Mouse (Mus musculus): ENCODE measurements around the gene Olfr777.
"Not testable (repeated sequence)": the region's sequence is repeated elsewhere in the genome, so short reads cannot be mapped to it uniquely, and the experiment has no call there.

Gene Olfr777

GRCm38 (mm10) chr10:129271081-129271535, at the start of gene Olfr777:
Gene Olfr777, minus strand, starts transcription at chr10:129271485.
- no peak for DNase-seq (ENCODE audit: low spot score in 2 of 2)

GRCm38 (mm10) chr10:129317817-129318216, 46.5 kb upstream of the Olfr777 start, which contains the start of gene Olfr780:
Gene Olfr780, plus strand, starts transcription at chr10:129318117.
- no peak for DNase-seq (ENCODE audit: low spot score in 2 of 2)

DNA sequence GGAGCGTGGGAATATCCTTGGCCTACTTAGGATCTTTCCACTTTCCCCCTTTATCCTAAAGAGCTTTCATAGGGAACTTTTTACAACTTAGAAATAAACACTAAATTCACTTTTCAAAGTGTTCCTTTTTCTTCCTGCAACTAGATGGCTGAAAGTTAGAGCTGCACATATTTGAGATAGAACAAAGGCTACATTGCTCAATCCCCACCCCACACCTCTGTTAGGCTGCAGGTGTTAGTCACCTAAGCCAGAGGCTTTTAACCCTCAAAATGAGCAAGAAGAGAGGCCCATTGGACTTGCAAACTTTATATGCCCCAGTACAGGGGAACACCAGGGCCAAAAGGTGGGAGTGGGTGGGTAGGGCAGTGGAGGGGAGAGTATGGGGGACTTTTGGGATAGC, 42.2 kb upstream of the Olfr777 start:
- not testable (repeated sequence) for DNase-seq (ENCODE audit: low spot score in 2 of 2)

GRCm38 (mm10) chr10:129312973-129313372, 41.7 kb upstream of the Olfr777 start:
- not testable (repeated sequence) for DNase-seq (ENCODE audit: low spot score in 2 of 2)

DNA sequence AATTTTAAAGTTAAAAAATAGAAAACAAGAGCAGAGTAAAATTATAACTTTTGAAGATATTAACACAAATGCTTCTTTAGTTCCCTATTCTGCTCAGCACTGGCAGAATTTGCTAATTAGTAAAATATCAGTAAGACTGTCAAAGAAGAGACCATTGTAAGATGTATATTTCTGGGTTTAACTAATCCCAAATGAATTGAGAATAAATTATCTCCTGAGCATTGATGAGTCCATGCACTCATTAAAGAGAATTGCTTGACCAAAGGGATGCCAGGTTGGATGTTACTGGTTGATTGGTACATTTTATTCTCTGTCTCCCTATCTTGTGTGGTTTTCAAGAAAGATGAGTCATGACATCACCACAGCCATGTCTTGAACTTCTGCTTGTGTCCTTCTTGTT, 12.5 kb downstream of the Olfr777 start, which contains the start of gene Olfr776:
TSS of gene Olfr776 (plus strand) at position 301 of the 400 bp plus-strand sequence.
- no peak for DNase-seq (ENCODE audit: low spot score in 2 of 2)

GRCm38 (mm10) chr10:129248112-129248511, 23.2 kb downstream of the Olfr777 start, which contains the start of gene Olfr775:
Gene Olfr775, plus strand, starts transcription at chr10:129248412.
- no peak for DNase-seq (ENCODE audit: low spot score in 2 of 2)

DNA sequence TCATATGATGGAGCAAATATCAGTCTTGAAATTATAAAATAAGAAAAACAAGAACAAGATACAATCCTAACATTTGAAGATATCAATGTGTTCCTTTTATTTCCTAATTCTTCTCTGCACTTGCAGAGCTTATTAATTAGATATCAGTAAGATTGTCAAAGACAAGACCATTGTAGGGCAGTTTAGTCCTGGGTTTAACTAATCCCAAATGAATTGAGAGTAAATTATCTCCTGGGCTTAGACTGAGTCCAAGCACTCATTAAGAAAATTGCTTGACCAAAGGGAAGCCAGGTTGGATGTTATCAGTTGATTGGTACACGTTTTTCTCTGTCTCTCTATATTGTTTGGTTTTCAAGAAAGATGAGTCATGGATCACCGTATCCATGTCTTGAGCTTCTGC, 35.4 kb downstream of the Olfr777 start, which contains the start of gene Olfr774:
TSS of gene Olfr774 (plus strand) at position 301 of the 400 bp plus-strand sequence.
- no peak for DNase-seq (ENCODE audit: low spot score in 2 of 2)

DNA sequence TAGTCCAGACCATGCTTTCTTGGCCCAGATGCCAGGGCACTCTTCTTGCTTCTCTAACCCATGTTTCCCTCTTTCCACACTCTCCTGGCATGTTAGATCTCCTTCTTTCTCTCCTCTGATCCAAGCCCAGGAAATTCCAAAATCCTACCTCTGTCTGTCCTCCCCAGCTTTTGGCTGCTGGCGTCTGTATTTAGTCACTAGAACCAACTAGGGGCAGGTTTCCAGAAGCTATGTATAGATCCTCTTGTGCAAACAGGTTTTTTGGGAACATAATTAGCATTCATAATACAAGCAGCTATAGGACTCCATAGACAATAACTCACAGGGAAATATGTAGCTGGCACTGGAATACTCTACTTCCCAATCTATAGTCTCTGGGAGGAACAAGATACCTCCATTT, 40.5 kb downstream of the Olfr777 start:
- DNase-seq (ENCODE audit: low spot score in 2 of 2), result no peak

All from frontal cortex, postnatal 10 days (tissue).